Mouse (Mus musculus): ENCODE data around the gene Cmip. TPM values are rescaled to one million over a fixed set of nuclear protein-coding genes. Genes with fewer than 3 reads are reported as not detected.
A peak's percentile ranks its signal among the peaks of the same experiment; 100 is the strongest.

Cmip gene
- polyA plus RNA-seq, 1 experiment from 2014 or later, result 39.0 TPM

GRCm38 (mm10) chr8:117343484-117343883 lies 86.6 kb downstream of the Cmip start:
- Histone ChIP-seq H3K27me3 (no peaks in the 10 kb centered on the region), H3K4me3 (no peak overlapping the region), H3K27ac (peak overlapping the region; percentile 19; the same call in 1 of the 2 replicates), H3K36me3 (ENCODE audit: poor library complexity, severe bottlenecking) (no peaks in the 10 kb centered on the region), H3K4me2 (no peak overlapping the region), H3K9me3 (replicated peaks) (no peaks in the 10 kb centered on the region), H3K9ac (no peak overlapping the region), H3K4me1 (peaks cover 35% of the 10 kb centered on the region)
- ATAC-seq, result no peak
- 90% methylated on average over 10 of the region's 10 CpGs for WGBS

- no peaks in the 10 kb centered on the region for H3K27me3 ChIP-seq
- ATAC-seq, result no peak
- no peak overlapping the region for H3K4me2 ChIP-seq
- no peak overlapping the region for H3K27ac ChIP-seq
- no peak overlapping the region for H3K4me3 ChIP-seq
- H3K9ac ChIP-seq, result no peak overlapping the region
- peaks cover 31% of the 10 kb centered on the region for H3K4me1 ChIP-seq
- 93% methylated on average over 11 of the region's 11 CpGs for WGBS
- no peaks in the 10 kb centered on the region for H3K9me3 ChIP-seq (replicated peaks)
- no peaks in the 10 kb centered on the region for H3K36me3 ChIP-seq (ENCODE audit: poor library complexity, severe bottlenecking)
Observed at GRCm38 (mm10) chr8:117344899-117345298, 88.0 kb downstream of the Cmip start.

- Histone ChIP-seq H3K4me1 (peaks cover 28% of the 10 kb centered on the region), H3K27me3 (no peaks in the 10 kb centered on the region), H3K27ac (no peak overlapping the region), H3K9me3 (replicated peaks) (no peaks in the 10 kb centered on the region), H3K4me3 (no peak overlapping the region), H3K36me3 (ENCODE audit: poor library complexity, severe bottlenecking) (no peaks in the 10 kb centered on the region), H3K9ac (no peak overlapping the region), H3K4me2 (no peak overlapping the region)
- WGBS, result 92% methylated on average over 11 of the region's 11 CpGs
- ATAC-seq, result no peak
Observed at GRCm38 (mm10) chr8:117345376-117345775, 88.5 kb downstream of the Cmip start.

- WGBS, result 54% methylated on average over 4 of the region's 4 CpGs
- H3K9me3 ChIP-seq (replicated peaks), result no peaks in the 10 kb centered on the region
- peak overlapping the region; percentile 41; the same call in 1 of the 2 replicates for H3K27ac ChIP-seq
- H3K4me2 ChIP-seq, result no peak overlapping the region
- no peaks in the 10 kb centered on the region for H3K36me3 ChIP-seq (ENCODE audit: poor library complexity, severe bottlenecking)
- H3K4me3 ChIP-seq, result no peak overlapping the region
- peaks cover 27% of the 10 kb centered on the region for H3K4me1 ChIP-seq
- 0 out of 2 replicates have a peak, but pooled peaks have one; percentile 4 for ATAC-seq
- H3K27me3 ChIP-seq, result no peaks in the 10 kb centered on the region
- no peak overlapping the region for H3K9ac ChIP-seq
Observed at GRCm38 (mm10) chr8:117347556-117347955, 90.7 kb downstream of the Cmip start.

- no peaks in the 10 kb centered on the region for H3K27me3 ChIP-seq
- H3K4me1 ChIP-seq, result peaks cover 21% of the 10 kb centered on the region
- no peak overlapping the region for H3K4me2 ChIP-seq
- ATAC-seq, result peak; percentile 28; the same call in 1 of the 2 replicates
- H3K9me3 ChIP-seq (replicated peaks), result no peaks in the 10 kb centered on the region
- no peak overlapping the region for H3K9ac ChIP-seq
- H3K36me3 ChIP-seq (ENCODE audit: poor library complexity, severe bottlenecking), result no peaks in the 10 kb centered on the region
- WGBS, result 44% methylated on average over 11 of the region's 11 CpGs
- H3K27ac ChIP-seq, result peak overlapping the region; percentile 41
- no peak overlapping the region for H3K4me3 ChIP-seq
Observed at GRCm38 (mm10) chr8:117348718-117349394, 92.0 kb downstream of the Cmip start.

- H3K27ac ChIP-seq, result peak overlapping the region; percentile 41; the same call in 1 of the 2 replicates
- ATAC-seq, result no peak
Observed at GRCm38 (mm10) chr8:117349541-117349940, 92.7 kb downstream of the Cmip start.

GRCm38 (mm10) chr8:117352098-117352497 lies 95.2 kb downstream of the Cmip start:
- ATAC-seq, result no peak
- WGBS, result 93% methylated on average over 4 of the region's 4 CpGs
- H3K27ac ChIP-seq, result no peak overlapping the region

More at GRCm38 (mm10) chr8:117349541-117349940, 92.7 kb downstream of the Cmip start:
- H3K4me3 ChIP-seq, result no peak overlapping the region
- no peak overlapping the region for H3K9ac ChIP-seq
- 87% methylated on average over 4 of the region's 4 CpGs for WGBS
- H3K4me1 ChIP-seq, result peaks cover 24% of the 10 kb centered on the region
- H3K36me3 ChIP-seq (ENCODE audit: poor library complexity, severe bottlenecking), result no peaks in the 10 kb centered on the region
- no peaks in the 10 kb centered on the region for H3K27me3 ChIP-seq
- H3K9me3 ChIP-seq (replicated peaks), result no peaks in the 10 kb centered on the region
- no peak overlapping the region for H3K4me2 ChIP-seq

GRCm38 (mm10) chr8:117355111-117355831 lies 98.4 kb downstream of the Cmip start:
- no peak overlapping the region for H3K9ac ChIP-seq
- H3K27ac ChIP-seq, result no peak overlapping the region; the same call in 1 of the 2 replicates
- no peaks in the 10 kb centered on the region for H3K27me3 ChIP-seq
- H3K4me3 ChIP-seq, result no peak overlapping the region
- no peak; the same call in 1 of the 2 replicates for ATAC-seq
- H3K4me2 ChIP-seq, result no peak overlapping the region
- WGBS, result 74% methylated on average over 12 of the region's 12 CpGs
- peaks cover 13% of the 10 kb centered on the region for H3K4me1 ChIP-seq
- H3K9me3 ChIP-seq (replicated peaks), result no peaks in the 10 kb centered on the region
- H3K36me3 ChIP-seq (ENCODE audit: poor library complexity, severe bottlenecking), result no peaks in the 10 kb centered on the region

More at GRCm38 (mm10) chr8:117352098-117352497, 95.2 kb downstream of the Cmip start:
- Histone ChIP-seq H3K27me3 (no peaks in the 10 kb centered on the region), H3K36me3 (ENCODE audit: poor library complexity, severe bottlenecking) (no peaks in the 10 kb centered on the region), H3K9me3 (replicated peaks) (no peaks in the 10 kb centered on the region), H3K4me2 (no peak overlapping the region), H3K9ac (no peak overlapping the region), H3K4me3 (no peak overlapping the region), H3K4me1 (peaks cover 34% of the 10 kb centered on the region)

- peaks cover 13% of the 10 kb centered on the region for H3K4me1 ChIP-seq
- no peaks in the 10 kb centered on the region for H3K27me3 ChIP-seq
- no peak overlapping the region for H3K9ac ChIP-seq
- H3K36me3 ChIP-seq (ENCODE audit: poor library complexity, severe bottlenecking), result no peaks in the 10 kb centered on the region
- H3K4me3 ChIP-seq, result no peak overlapping the region
- H3K9me3 ChIP-seq (replicated peaks), result no peaks in the 10 kb centered on the region
- no peak overlapping the region for H3K27ac ChIP-seq
- no peak for ATAC-seq
- whole genome bisulfite sequencing, result 94% methylated on average over 13 of the region's 13 CpGs
- no peak overlapping the region for H3K4me2 ChIP-seq
Observed at GRCm38 (mm10) chr8:117356109-117356672, 99.3 kb downstream of the Cmip start.

- Histone ChIP-seq H3K4me1 (peaks cover 15% of the 10 kb centered on the region), H3K27ac (no peak overlapping the region), H3K4me3 (no peak overlapping the region), H3K36me3 (ENCODE audit: poor library complexity, severe bottlenecking) (no peaks in the 10 kb centered on the region), H3K27me3 (no peaks in the 10 kb centered on the region), H3K9ac (no peak overlapping the region), H3K9me3 (replicated peaks) (no peaks in the 10 kb centered on the region), H3K4me2 (no peak overlapping the region)
- WGBS, result 98% methylated on average over 16 of the region's 16 CpGs
- no peak for ATAC-seq
Observed at GRCm38 (mm10) chr8:117357491-117358467, 100.9 kb downstream of the Cmip start.

GRCm38 (mm10) chr8:117360172-117360930 lies 103.5 kb downstream of the Cmip start:
- H3K9me3 ChIP-seq (replicated peaks), result no peaks in the 10 kb centered on the region
- no peak overlapping the region for H3K27ac ChIP-seq
- no peaks in the 10 kb centered on the region for H3K27me3 ChIP-seq
- H3K4me1 ChIP-seq, result peaks cover 18% of the 10 kb centered on the region
- H3K4me2 ChIP-seq, result no peak overlapping the region
- no peaks in the 10 kb centered on the region for H3K36me3 ChIP-seq (ENCODE audit: poor library complexity, severe bottlenecking)
- no peak for ATAC-seq
- no peak overlapping the region for H3K9ac ChIP-seq
- no peak overlapping the region for H3K4me3 ChIP-seq
- 88% methylated on average over 3 of the region's 3 CpGs for WGBS

Measured in forebrain, embryonic 13.5 days (tissue).